Mouse (Mus musculus) left cerebral cortex, adult 9 months (tissue): ENCODE results near the gene Pou2f2.
A peak's percentile ranks its signal among the peaks of the same experiment; 100 is the strongest.

Source experiments
- DNase-seq, 2 experiments: peaks; one replicate each; pipeline ENCODE4 v3.0.0; 2022; ENCODE audit warnings: low spot score in 2 of 2

The Pou2f2 gene

DNA sequence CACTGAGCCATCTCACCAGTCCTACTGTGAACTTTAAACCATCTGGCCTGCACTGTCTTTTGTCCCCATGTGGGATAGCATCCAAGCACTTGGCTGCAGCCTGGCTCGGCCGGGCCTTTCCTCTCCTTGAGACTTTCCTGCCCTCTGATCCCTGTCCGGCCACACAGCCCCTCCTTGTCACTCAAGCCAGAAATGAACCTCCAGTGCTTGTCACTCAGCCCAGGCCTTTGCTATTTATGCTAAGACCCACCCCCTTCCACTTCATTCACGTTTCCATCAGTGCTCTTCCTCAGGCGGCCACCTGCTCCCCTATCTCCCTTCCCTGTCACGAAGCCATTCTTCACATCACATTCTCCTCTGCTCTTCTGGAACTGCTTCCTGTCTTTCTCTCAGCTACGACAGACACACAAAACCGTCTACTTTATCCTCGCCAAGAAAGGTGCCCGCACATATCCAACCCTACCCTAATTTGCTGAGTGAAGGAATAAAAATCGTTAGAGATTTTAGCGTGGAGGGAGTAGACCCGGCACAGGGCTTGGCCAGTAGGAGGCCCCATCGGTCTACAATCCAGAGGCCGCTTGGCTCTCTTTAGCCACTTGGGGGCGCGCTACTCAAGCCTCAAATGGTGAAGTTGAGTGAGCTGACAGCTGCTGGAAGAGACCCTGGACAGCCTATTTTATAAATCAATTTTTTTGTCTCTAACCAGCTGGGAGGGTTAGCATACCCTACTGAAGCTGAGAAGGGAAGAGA is 73.9 kb downstream of the Pou2f2 start:
- DNase-seq = peak in 1 of 2 experiments; percentile 85

DNA sequence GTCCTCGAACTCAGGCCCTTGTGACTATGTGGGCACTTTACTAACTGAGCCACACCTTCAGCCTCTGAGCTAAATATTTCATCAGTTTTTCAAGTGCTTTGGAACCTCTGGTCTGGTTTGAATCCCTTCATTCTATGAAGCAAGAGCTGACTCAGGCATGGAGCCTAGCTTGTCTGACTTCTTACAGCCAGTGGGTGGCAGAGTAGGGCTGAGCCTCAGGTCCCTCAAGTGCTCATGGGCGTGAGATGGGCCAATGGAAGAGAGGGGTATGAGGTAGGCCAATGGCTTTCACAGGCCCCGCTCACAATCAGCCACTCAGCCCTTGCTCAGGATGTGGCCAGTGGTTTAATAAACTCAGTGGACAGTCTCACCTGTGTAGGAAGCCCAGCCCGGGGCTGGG is 79.9 kb downstream of the Pou2f2 start:
- DNase-seq = no peak

DNA sequence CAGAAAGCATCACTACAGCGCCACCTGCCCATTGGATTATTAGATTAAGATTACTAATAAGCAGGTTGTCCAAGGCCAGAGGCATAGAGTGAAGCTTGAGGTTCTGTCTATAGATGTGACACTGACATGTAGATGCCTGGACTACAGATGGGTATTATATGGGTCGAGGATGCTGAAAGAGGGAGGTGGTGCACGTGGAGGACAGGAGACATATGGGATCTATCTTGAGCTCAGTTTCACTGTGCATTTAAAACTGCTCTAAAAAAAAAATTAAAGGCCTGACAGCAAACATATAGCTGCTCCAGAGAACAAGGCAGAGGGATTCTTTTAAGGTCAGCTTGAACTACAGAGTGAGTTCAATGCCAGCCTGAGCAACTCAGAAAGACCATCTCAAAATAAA is 81.4 kb downstream of the Pou2f2 start:
- DNase-seq = peak in 1 of 2 experiments; percentile 62

DNA sequence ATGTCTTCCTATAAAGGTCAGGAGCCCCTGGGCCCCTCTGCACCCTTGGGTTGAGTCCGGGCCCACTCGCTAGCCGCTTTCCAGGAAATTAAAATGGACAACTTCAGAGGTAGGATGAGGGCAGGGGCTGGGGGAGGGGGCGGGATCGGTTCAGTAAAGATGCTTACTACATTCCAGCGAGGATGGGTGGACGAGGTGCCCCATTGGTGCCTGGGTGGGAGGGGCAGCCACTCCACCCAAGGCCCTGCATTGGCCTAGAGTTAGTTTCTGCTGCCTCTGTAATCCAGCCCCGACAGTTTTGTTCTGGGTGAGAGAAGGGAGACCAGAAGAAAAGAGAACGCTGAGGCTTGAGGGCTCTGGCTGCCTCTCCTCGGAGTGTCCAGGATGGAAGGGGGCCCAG is 89.7 kb downstream of the Pou2f2 start:
- no peak for DNase-seq

DNA sequence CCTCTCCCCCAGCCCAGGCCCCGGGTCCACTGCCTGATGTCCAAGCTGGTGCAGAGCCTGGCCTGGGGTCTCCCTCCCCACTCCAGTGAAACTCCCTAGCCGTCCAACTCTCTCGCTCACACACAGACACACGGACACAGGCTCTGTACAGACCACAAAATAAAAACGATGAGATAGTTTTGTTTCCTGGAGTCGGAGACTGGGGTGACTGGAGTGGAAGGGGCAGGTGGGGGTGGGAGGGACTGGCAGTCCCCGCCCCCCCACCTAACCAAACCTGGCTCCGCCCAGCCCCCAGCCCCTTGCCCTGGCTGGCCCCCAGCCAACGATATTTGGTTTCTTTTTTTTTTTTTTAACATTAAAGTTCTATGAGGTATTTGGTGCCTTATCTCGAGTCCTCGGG is 90.6 kb downstream of the Pou2f2 start:
- DNase-seq = no peak

DNA sequence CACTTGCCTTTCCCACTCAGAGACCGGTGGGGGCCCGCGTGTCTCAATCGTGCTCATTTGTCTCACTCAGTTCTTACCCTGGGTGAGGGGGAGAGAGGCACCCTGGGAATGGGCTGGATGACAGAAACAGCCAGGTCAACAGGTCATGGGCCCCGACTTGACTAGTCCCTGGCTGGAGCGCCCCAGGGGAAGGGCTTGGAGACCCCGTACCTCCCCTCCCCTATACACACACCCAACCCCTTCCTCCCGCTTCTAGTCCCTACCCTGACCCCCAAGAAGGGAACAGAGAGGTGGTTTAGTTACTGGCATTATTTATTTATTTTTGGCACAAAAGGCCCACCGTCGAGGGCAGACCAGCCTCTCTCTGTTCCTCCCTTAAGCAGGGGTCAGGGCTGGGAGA is 91.0 kb downstream of the Pou2f2 start:
- no peak for DNase-seq

DNA sequence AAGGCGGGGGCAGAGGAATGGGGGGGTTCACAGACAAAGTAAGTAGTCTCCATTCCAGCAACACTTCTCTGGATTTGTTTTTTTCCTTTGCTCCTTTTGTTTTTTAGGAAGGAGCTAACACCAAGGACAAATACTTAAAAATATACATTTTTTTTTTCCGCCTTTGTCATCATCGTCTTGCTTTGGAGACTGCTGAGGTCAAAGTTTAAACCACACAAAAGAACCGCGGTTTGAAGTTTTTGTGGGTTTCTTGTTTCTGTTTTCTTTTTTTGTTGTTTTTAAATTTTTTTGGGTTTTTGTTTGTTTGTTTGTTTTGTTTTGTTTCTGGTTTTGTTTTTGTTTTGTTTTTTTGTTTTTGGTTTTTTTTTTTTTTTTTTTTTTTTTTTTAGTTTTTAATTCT is 91.6 kb downstream of the Pou2f2 start:
- no peak for DNase-seq

DNA sequence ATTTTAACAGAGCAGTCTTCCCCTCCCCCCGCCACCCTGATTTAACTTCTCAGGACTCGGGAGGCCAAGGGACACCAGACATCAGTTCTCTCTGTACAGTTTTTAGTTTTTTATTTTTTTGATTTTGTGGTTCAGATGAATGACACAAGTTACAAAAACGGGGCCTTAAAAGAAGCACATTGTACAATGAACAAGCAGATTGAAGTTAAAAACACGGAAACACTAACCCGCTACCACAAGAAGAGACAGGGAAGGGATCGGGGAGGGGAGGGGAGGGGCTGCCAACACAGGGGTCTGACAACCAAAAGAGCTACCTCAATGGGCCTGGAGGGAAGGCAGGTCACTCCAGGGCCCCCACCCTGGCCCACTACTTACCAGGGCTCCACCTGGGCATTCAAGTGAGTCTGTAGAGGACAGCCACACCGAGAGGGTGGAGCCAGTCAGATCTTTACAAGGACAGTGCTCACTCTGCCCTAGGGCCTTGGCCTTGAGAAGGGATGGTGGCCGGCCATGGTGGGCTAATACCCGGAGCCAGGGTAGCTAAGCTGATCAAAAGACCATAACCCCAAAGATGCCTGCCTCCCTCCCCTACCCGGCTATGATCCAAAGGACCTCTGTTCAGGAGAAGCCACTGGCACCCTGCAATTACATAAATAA is 92.1 kb downstream of the Pou2f2 start:
- no peak for DNase-seq

DNA sequence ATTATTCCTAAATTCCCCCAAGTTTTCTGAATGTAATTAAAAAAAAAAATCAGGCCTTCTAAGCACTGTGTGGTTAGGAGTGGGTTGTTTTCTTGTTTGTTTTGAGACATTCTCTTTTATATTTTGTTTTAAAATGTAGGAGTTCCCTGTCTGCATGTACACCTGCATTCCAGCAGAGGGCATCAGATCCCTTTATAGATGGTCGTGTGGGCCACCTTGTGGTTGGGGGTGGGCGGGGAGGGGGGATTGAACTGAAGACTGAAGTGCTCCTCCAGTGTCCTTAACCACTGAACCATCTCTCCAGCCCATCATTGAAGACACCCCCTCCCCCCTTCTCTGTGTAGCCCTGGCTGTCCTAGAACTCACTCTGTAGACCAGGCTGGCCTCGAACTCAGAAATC is 92.9 kb downstream of the Pou2f2 start:
- no peak for DNase-seq

DNA sequence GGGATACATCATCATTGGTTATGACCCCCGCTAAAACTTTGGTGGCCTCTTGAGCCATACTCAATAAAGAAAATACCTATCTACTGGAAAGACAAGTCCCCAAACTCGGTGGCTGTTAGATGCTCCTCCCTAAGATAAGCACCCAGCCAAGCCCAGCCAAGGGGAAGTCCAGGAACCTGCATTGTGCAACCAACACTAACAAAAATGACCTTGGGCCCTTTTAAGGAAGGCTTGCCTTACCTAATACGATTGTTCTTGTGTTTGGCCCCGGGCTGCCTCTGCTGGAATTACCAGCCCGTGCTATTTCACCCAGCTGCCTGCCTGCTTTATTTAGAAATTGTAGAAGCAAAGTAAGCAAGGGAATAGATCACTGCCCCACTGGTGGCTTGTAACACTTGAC is 94.9 kb downstream of the Pou2f2 start:
- no peak for DNase-seq

DNA sequence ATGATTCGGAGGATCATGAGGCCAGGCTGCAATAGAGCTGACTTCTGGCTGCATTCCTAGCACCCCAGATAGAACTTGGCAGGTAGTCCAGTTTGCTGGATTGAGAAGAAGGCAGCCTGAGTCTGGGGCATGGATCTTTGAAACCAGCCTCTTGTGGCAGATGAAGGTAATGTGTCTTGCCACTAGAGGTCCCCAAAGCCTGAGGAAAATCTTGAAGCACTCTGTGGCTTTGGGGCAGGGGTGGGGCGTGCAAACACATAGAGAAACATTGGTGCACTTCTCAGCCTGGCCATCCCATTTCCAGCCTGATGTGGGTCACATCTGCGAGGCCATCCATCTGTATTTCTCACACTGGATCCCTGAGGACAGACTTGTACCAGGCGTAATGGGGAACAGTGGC is 97.0 kb downstream of the Pou2f2 start:
- DNase-seq = no peak

DNA sequence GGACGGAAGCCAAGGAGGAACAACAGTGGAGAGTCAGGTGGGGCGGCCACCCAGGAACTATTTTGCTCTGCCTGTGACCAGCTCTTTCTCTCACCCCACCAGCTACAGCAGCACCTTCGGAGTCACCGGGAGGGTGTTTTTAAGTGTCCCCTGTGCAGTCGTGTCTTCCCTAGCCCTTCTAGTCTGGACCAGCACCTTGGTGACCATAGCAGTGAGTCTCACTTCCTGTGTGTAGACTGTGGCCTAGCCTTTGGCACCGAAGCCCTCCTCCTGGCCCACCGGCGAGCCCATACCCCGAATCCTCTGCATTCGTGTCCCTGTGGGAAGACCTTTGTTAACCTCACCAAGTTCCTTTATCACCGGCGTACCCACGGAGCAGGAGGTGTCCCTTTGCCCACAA is 99.1 kb downstream of the Pou2f2 start:
- DNase-seq = no peak

DNA sequence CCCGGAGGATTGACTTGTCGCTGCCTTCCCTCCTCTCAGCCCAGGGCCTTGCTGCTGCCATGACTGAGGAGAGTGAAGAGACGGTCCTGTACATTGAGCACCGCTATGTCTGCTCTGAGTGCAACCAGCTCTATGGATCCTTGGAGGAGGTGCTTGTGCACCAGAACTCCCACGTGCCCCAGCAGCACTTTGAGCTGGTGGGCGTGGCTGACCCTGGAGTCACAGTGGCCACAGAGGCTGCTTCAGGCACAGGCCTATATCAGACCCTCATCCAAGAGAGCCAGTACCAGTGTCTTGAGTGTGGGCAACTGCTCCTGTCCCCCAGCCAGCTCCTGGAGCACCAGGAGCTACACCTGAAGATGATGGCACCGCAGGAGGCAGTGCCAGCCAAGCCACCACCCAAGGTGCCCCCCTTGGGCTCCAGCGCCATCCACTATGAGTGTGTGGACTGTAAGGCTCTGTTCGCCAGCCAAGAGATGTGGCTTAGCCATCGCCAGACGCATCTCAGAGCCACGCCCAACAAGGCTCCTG is 100.0 kb downstream of the Pou2f2 start:
- no peak for DNase-seq

DNA sequence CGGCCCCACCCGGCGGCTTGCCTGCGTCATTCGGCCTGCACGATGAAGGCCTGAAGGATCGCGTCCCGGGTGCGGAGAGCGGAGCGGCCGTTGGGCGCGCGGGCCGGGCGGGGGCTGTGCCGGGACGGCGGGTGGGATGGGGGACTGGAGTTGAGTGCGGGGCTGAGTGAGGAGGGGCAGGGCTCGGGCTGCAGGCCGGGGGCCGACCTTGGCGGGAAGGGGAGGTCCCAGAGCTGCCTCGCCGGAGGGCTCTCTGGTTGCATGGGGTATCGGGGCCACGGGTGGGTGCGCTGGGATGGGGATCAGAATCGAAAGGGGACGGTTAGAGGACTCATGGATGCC is 102.1 kb downstream of the Pou2f2 start:
- DNase-seq = no peak

DNA sequence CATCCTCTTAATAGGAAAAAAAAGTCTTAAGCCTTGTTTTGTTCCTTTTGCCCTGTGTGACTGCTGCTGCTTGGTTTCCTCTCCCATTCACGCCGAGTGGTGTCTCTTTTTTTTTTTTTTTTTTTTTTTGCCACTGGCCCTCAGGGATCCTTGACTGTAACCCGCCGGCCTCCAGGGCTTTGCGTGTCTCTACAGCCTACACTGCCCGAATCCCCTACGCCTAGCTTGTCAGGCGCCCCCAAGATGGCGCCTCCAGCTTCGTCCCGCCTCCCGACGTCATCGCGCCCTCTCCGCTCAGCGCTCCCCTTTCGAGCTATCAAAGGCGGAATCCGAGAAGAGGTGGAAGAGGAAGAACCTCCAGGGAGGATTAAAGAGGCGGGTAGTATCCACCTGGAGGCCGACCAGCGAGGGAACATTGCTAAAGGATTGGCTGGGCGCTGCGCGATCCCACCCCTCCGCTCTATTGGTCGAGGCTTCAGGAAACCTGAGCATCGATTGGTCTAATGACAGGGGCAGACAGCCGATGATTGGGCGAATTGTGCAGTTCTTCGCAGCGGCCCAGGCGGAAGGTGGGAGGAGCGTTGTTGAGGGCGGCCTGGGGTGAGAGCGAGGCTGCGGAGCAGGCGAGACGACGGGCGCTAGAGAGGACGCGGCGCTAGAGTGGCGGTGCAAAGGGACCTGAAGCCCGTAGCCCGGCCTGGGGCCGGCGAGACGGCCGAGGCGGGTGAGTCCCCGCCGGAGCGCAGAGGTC is 102.7 kb downstream of the Pou2f2 start:
- DNase-seq = peak; percentile 99

DNA sequence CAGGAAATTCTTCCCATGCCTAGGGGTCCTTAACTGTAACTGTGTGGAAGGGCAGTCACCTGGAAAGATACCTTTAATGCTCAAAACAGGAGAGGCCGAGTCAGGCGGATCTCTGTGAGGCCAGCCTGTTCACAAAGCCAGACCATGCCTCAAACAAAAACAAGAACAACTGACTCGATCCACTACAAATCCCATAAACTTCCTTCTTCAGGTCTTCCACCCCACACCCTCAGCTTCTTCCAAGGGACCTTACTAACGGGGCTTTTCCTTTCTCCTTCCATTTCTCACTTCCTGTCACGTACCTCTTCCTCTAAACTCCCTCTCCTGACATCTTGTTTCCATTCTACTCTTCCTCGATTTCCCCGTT is 103.2 kb downstream of the Pou2f2 start:
- DNase-seq = no peak

DNA sequence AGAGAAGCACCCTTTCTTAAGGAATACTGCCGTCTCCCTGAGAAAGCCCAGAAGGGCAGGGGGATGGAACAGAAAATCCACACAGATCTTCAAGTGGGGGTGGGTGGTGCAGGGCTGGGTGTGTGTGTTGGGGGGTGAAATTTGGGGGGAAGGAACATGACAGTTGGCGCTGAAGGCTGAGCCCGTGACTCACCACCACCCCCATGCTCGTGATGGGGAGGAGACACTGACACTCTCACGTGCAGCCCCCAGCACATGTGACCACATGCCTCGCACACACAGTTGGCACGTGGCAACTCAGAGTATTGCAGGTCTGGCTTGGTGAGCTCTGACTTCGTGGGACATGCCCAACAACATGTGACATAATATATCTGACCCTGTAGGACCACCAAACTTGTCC is 105.6 kb downstream of the Pou2f2 start:
- DNase-seq = peak; percentile 76 to 81

DNA sequence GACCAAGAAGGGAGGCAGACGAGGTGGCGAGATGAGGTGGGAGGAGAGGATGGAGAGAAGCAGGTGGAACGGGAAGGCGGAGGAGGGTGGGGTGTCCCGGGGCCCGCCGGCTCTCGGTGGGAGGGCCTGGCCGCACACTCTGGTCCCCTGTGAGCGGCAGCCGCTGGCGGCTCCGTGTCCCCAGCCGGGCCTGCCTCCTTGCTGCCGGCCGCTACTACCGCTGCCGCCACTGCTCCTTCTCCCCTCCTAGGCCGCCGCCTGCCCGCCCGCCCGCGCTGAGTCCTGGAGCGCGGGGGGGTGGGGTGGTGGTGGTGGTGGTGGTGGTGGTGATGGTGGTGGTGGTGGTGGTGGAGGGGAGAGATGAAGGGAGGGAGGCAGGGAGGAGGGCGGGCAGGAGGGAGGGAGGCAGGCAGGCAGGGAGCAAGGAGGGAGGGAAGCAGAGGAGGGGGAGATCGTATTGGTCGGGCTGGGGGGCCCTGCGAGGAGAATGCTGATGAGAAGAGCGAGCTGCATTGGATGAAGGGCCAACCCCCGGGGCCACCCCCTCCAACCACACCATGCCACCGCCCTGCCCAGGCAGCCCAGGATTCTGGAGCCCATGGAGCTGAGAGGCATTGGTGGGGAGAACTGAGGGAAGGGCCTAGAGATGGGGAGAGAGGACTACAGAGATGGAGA is 106.7 kb downstream of the Pou2f2 start:
- peak; percentile 61 to 67 for DNase-seq

DNA sequence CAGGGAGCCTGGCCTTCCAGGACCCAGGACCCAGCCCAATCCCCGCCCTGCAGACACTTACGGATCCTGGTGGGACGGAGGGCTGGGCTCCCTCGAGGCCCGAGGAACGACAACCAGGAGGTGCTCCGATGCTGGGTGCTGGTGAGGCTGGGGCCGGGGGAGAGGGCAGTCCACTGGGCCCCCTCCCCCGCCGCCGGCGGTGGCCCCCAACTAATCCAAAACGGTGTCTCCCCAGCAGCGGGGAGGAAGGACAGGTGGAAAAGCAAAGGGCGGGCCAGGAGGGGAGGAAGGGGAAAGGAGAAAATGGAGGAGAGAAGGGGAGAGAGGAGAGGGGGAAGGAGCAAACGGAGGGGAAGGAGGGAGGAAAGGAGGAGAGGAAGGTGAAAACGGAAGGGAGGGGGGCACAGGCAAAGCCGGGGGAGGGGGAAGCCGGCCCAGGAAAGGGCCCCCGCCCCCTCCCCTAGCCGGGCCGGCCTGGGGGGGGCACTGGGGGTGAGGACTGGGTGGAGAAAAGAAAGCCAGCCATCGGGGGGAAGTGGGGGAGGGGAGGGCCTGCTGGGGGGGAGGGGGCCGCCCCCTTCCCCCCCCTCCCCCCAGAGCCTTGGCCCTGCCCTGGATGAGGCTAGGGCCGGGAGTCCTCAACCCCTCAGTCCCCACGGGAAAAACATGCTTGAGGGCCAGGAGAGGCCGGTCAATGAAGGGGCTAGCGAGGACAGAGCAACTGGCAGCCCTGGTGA is 107.4 kb downstream of the Pou2f2 start, which contains the start of the genes Grik5 and Zfp574:
Gene Grik5 (minus strand): TSS at position 368 of the 737 bp plus-strand sequence.
Gene Zfp574 (plus strand): TSS at position 589 of the 737 bp plus-strand sequence.
- DNase-seq = no peak

DNA sequence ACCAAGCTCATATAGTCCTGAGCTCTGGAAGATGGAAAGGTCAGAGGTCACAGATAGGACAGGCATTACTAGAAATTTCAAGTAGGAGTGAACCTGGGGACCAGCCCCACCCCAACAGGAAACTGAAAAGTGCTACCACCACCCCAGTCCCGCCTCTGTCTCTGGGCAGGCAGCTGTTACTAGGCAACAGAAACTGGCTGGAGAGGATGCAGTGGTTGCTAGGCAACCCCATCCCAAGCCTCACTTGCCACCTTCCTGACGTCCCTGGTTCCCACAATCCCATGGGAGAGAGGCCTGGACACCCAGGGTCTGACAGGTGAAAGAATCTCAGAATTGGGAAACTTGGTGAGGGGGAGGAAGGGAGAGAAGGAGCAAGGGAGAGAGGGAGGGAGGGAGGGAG is 110.8 kb downstream of the Pou2f2 start:
- DNase-seq = peak; percentile 73 to 83

DNA sequence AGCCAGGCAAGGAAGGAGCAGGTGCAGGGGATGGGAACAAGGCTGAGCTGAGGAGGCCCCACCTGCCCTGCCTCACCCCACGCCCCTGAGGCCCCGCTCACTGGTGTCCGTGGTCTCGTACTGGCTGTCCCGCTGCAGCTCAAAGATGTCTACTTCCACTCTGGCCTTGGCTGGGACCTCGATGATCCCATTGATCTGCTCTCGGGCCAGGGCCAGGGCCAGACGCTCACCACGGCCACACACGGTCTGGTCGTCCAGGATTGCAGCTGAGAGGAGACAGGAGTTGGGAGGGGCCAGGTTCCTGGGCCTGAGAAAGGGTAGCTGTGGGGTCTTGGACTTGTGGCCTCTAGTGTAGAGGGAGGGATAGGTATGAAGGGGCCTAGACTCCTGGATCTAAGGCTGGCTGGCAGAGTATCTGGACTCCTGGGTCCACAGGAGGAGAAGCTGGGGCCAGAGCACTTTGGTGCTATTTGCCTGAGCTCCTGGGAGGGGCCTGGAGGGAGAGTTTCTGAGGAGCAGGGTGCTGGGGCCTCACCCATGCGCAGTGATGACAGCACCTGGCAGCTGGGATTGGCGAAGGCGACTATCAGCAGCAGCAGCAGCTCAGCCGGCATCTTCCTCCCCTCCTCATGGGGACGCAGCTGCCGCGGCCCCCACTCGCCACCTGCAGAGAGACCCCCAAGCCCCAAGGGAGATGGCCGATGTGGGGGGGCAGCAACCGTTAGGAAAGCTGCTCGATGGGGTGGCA is 111.4 kb downstream of the Pou2f2 start:
- DNase-seq = no peak
